Mouse (Mus musculus) ES-E14 (cell line): ENCODE data around the gene Foxl2. TPM values are rescaled to one million over a fixed set of nuclear protein-coding genes. Genes with fewer than 3 reads are reported as not detected.

Experiments used
- DNase-seq: peaks from one replicate; pipeline ENCODE4 v3.0.0-alpha.2; 2013; ENCODE audit warnings: low read depth, low spot score
- H3K27ac ChIP-seq: 2 replicates; pipeline ENCODE4 v1.5.1; 2012; ENCODE audit warnings: low read depth, mild to moderate bottlenecking, low read length, moderate library complexity, mixed read lengths; ENCODE audit not compliant: poor library complexity, insufficient read depth, severe bottlenecking
- H3K36me3 ChIP-seq: 2 replicates; pipeline ENCODE4 v1.6.1; 2012; ENCODE audit warnings: mild to moderate bottlenecking, low read length, moderate library complexity, mixed read lengths; ENCODE audit not compliant: control insufficient read depth, poor library complexity, insufficient read depth, severe bottlenecking
- H3K4me1 ChIP-seq, 2 experiments: fragments of 150-350 bp in 1 of 2; sonication (generic) in 1 of 2; 2 replicates each; pipeline ENCODE4 v1.6.1; 2012; ENCODE audit warnings: low read length in 2 of 2, mild to moderate bottlenecking in 1 of 2, mixed read lengths in 1 of 2; ENCODE audit not compliant: control insufficient read depth in 2 of 2, insufficient read depth in 2 of 2, poor library complexity in 1 of 2
- H3K4me3 ChIP-seq, 2 experiments: fragments of 150-350 bp in 1 of 2; sonication (generic) in 1 of 2; 2 replicates each; pipeline ENCODE4 v1.5.1; 2012; ENCODE audit warnings: low read length in 2 of 2, low read depth in 1 of 2, mild to moderate bottlenecking in 1 of 2, mixed read lengths in 1 of 2; ENCODE audit not compliant: insufficient read depth in 1 of 2, poor library complexity in 1 of 2, severe bottlenecking in 1 of 2
- H3K9ac ChIP-seq: 2 replicates; pipeline ENCODE4 v1.6.1; 2012; ENCODE audit warnings: low read depth, mild to moderate bottlenecking, low read length, mixed read lengths; ENCODE audit not compliant: poor library complexity, insufficient read depth, severe bottlenecking
- H3K9me3 ChIP-seq: fragments of 150-350 bp; sonication (generic); 2 replicates; pipeline ENCODE4 v1.6.1; 2012; ENCODE audit warnings: low read depth, mild to moderate bottlenecking, low read length; ENCODE audit not compliant: control insufficient read depth, insufficient read depth
- CHD2 ChIP-seq: IDR thresholded peaks from 2 replicates; pipeline ENCODE4 v1.6.1; 2014; ENCODE audit warnings: mild to moderate bottlenecking, low read depth, low read length, inconsistent platforms
- HCFC1 ChIP-seq: IDR thresholded peaks from 2 replicates; pipeline ENCODE4 v1.6.1; 2012; ENCODE audit warnings: low read length, inconsistent platforms, borderline replicate concordance; ENCODE audit not compliant: insufficient read depth
- MAFK ChIP-seq: IDR thresholded peaks from 2 replicates; pipeline ENCODE4 v1.6.1; 2014; ENCODE audit warnings: mild to moderate bottlenecking, low read depth, low read length, inconsistent platforms; ENCODE audit not compliant: insufficient read depth
- ZC3H11A ChIP-seq: IDR thresholded peaks from 2 replicates; pipeline ENCODE4 v1.6.1; 2012; ENCODE audit warnings: low read depth, mild to moderate bottlenecking, inconsistent platforms, low read length, borderline replicate concordance
- ZNF384 ChIP-seq: IDR thresholded peaks from 2 replicates; pipeline ENCODE4 v1.6.1; 2012; ENCODE audit warnings: low read depth, low read length, inconsistent platforms
- in situ Hi-C, 2 experiments: fragments of 600-800 bp; cut with MboI; formaldehyde crosslinking; loops; one replicate each; pipeline ENCODE4 v1.15.1; 2025; ENCODE audit warnings: low sequenced_read_pairs in 2 of 2, inconsistent platforms in 1 of 2; ENCODE audit not compliant: unreplicated experiment in 2 of 2
- total RNA-seq: library from RNA; depleted of rRNA; stranded (reverse); fragments of 300-350 nt; gene quantifications from 2 replicates; pipeline ENCODE4 v1.2.3, GENCODE M21; 2012

The Foxl2 gene
- total RNA-seq, 1 experiment: 0.36 TPM

- no peak for DNase-seq
- in situ Hi-C loops: no loop called here
Observed at GRCm38 (mm10) chr9:98963661-98964060, 8.6 kb downstream of the Foxl2 start.

GRCm38 (mm10) chr9:98965084-98965483 lies 10.0 kb downstream of the Foxl2 start:
- Histone ChIP-seq H3K9me3 (no peaks in the 10 kb centered on the region), H3K4me1 (no peaks in the 10 kb centered on the region), H3K36me3 (no peaks in the 10 kb centered on the region), H3K9ac (no peak overlapping the region), H3K27ac (no peak overlapping the region), H3K4me3 (peak overlapping the region in 1 of 2 experiments; percentile 22; a peak in 1 of 4 replicates)
- in situ Hi-C loops: no loop called here
- no peak for TF ChIP-seq ZNF384
- TF ChIP-seq ZC3H11A: no peak
- TF ChIP-seq CHD2: no peak
- no peak for TF ChIP-seq MAFK
- TF ChIP-seq HCFC1: no peak
- DNase-seq: no peak

More at GRCm38 (mm10) chr9:98963661-98964060, 8.6 kb downstream of the Foxl2 start:
- TF ChIP-seq CHD2 (no peak), HCFC1 (no peak)
- no peaks in the 10 kb centered on the region for H3K36me3 ChIP-seq
- no peaks in the 10 kb centered on the region for H3K9me3 ChIP-seq
- no peak overlapping the region for H3K4me3 ChIP-seq
- H3K4me1 ChIP-seq: no peaks in the 10 kb centered on the region
- no peak overlapping the region for H3K9ac ChIP-seq
- no peak overlapping the region for H3K27ac ChIP-seq

GRCm38 (mm10) chr9:98973101-98973521 lies 18.0 kb downstream of the Foxl2 start:
- peak overlapping the region; percentile 47; the same call in 1 of the 2 replicates for H3K9ac ChIP-seq
- H3K27ac ChIP-seq: no peak overlapping the region
- in situ Hi-C loops: no loop called here
- H3K4me3 ChIP-seq: peak overlapping the region; percentile 50 to 52
- no peaks in the 10 kb centered on the region for H3K9me3 ChIP-seq
- no peaks in the 10 kb centered on the region for H3K36me3 ChIP-seq
- no peak for TF ChIP-seq HCFC1
- no peak for TF ChIP-seq ZNF384
- TF ChIP-seq ZC3H11A: no peak
- no peak for TF ChIP-seq MAFK
- no peak for TF ChIP-seq CHD2
- no peak for DNase-seq
- H3K4me1 ChIP-seq: peaks cover 0 to 4% of the 10 kb centered on the region in 2 experiments; a peak in 1 of 4 replicates

- H3K27ac ChIP-seq: no peak overlapping the region
- H3K4me3 ChIP-seq: peak overlapping the region; percentile 50 to 52; a peak in 3 of 4 replicates
- peaks cover 0 to 4% of the 10 kb centered on the region in 2 experiments; a peak in 1 of 4 replicates for H3K4me1 ChIP-seq
- no peak overlapping the region for H3K9ac ChIP-seq
- no peaks in the 10 kb centered on the region for H3K36me3 ChIP-seq
- H3K9me3 ChIP-seq: no peaks in the 10 kb centered on the region
- DNase-seq: no peak
- in situ Hi-C loops: no loop called here
- TF ChIP-seq MAFK: no peak
- no peak for TF ChIP-seq ZNF384
- TF ChIP-seq ZC3H11A: no peak
- TF ChIP-seq CHD2: no peak
- TF ChIP-seq HCFC1: no peak
Observed at GRCm38 (mm10) chr9:98973561-98973960, 18.5 kb downstream of the Foxl2 start.

- H3K36me3 ChIP-seq: no peaks in the 10 kb centered on the region
- H3K4me1 ChIP-seq: peaks cover 0 to 7% of the 10 kb centered on the region in 2 experiments; a peak in 1 of 4 replicates
- H3K9me3 ChIP-seq: no peaks in the 10 kb centered on the region
- H3K27ac ChIP-seq: no peak overlapping the region
- H3K4me3 ChIP-seq: no peak overlapping the region
- in situ Hi-C loops: no loop called here
- no peak overlapping the region for H3K9ac ChIP-seq
- TF ChIP-seq MAFK (no peak), CHD2 (no peak), HCFC1 (no peak)
- no peak for DNase-seq
Observed at GRCm38 (mm10) chr9:98974898-98975297, 19.8 kb downstream of the Foxl2 start.
